Mouse (Mus musculus): ENCODE results near the gene Ephx3.

The Ephx3 gene

GRCm38 (mm10) chr17:32176919-32177318 is 12.4 kb downstream of the Ephx3 start:
- DNase-seq (ENCODE audit: extremely low read depth, insufficient read length, low spot score): no peak

- peak; percentile 90 for DNase-seq (ENCODE audit: extremely low read depth, insufficient read length, low spot score)
Observed at GRCm38 (mm10) chr17:32173166-32173565, 16.2 kb downstream of the Ephx3 start.

GRCm38 (mm10) chr17:32172485-32172884 is 16.9 kb downstream of the Ephx3 start:
- no peak for DNase-seq (ENCODE audit: extremely low read depth, insufficient read length, low spot score)

- peak; percentile 39 for DNase-seq (ENCODE audit: extremely low read depth, insufficient read length, low spot score)
Observed at GRCm38 (mm10) chr17:32169518-32170225, 19.7 kb downstream of the Ephx3 start.

GRCm38 (mm10) chr17:32166687-32167086 is 22.7 kb downstream of the Ephx3 start, which contains the start of gene Notch3:
Gene Notch3, minus strand, starts transcription at chr17:32166852.
- peak; percentile 54 for DNase-seq (ENCODE audit: extremely low read depth, insufficient read length, low spot score)

GRCm38 (mm10) chr17:32165803-32166595 is 23.4 kb downstream of the Ephx3 start:
- DNase-seq (ENCODE audit: extremely low read depth, insufficient read length, low spot score): peak; percentile 49

- DNase-seq (ENCODE audit: extremely low read depth, insufficient read length, low spot score): no peak
Observed at GRCm38 (mm10) chr17:32165266-32165802, 24.0 kb downstream of the Ephx3 start.

GRCm38 (mm10) chr17:32164780-32165179 is 24.6 kb downstream of the Ephx3 start:
- no peak for DNase-seq (ENCODE audit: extremely low read depth, insufficient read length, low spot score)

GRCm38 (mm10) chr17:32163910-32164650 is 25.3 kb downstream of the Ephx3 start:
- no peak for DNase-seq (ENCODE audit: extremely low read depth, insufficient read length, low spot score)

GRCm38 (mm10) chr17:32162112-32162850 is 27.1 kb downstream of the Ephx3 start:
- DNase-seq (ENCODE audit: extremely low read depth, insufficient read length, low spot score): no peak

GRCm38 (mm10) chr17:32160882-32161281 is 28.5 kb downstream of the Ephx3 start:
- DNase-seq (ENCODE audit: extremely low read depth, insufficient read length, low spot score): no peak

GRCm38 (mm10) chr17:32158841-32159240 is 30.5 kb downstream of the Ephx3 start:
- no peak for DNase-seq (ENCODE audit: extremely low read depth, insufficient read length, low spot score)

- DNase-seq (ENCODE audit: extremely low read depth, insufficient read length, low spot score): no peak
Observed at GRCm38 (mm10) chr17:32146718-32147117, 42.6 kb downstream of the Ephx3 start.

GRCm38 (mm10) chr17:32142907-32143854 is 46.2 kb downstream of the Ephx3 start:
- peak; percentile 55 for DNase-seq (ENCODE audit: extremely low read depth, insufficient read length, low spot score)

- DNase-seq (ENCODE audit: extremely low read depth, insufficient read length, low spot score): no peak
Observed at GRCm38 (mm10) chr17:32142234-32142633, 47.1 kb downstream of the Ephx3 start.

Measured in 3134 (cell line).